Mouse (Mus musculus): Measurements from ENCODE around the gene Gm49601.

DNA sequence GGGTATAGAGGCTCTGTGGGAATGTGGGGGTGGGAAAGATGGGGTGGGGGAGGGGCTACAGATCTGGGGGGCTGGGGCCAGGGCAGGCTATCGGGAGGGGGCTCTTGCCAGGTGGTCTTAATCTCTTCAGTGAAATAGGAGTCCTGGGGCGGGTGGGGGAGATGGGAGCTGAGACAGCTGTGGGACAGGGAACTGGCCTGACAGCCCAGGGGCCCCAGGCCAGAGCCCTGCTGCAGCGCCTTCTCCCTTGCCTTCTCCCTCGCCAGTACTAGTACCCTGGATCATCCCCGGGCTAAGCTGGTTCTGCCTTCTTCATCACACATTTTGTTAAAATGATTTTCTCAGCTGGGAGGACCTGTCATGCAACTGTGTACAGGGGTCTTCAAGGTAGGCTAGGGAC is 30.0 kb downstream of the Gm49601 start:
- no peak for TF ChIP-seq CTCF (IDR thresholded peaks at IDR 0.05; ENCODE audit: extremely low read depth, insufficient read length, insufficient replicate concordance, low read depth, low read length)
- TF ChIP-seq POLR2A (IDR thresholded peaks at IDR 0.05; ENCODE audit: low read depth, low read length): no peak

Data from small intestine, adult 2 months (tissue).